Mouse (Mus musculus) urinary bladder, postnatal 14 days (tissue): ENCODE results near the gene Fgf8.

Experiments
- DNase-seq: peaks from one replicate; pipeline ENCODE4 v3.0.0; 2021; ENCODE audit warnings: low spot score

Fgf8 gene

DNA sequence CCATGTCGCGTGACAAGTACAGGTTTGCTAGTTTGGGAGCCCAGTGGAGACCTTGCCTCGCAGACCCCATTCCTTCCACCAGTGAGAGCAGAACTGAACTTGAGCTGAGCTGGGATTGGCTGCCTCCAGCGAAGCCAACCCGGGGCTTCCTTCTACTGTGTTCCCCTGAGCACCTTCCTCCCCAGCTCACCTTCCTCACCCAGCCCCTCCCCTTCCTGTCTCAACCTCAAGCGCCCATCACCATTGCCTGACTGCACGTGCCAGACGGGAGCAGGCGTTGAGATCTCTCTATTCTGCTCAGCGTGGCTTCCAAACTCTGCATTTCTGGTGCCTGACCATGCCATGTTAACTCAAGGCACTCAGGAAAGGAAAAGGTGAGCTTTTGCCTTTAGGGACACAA is 15.5 kb downstream of the Fgf8 start:
- DNase-seq: no peak

DNA sequence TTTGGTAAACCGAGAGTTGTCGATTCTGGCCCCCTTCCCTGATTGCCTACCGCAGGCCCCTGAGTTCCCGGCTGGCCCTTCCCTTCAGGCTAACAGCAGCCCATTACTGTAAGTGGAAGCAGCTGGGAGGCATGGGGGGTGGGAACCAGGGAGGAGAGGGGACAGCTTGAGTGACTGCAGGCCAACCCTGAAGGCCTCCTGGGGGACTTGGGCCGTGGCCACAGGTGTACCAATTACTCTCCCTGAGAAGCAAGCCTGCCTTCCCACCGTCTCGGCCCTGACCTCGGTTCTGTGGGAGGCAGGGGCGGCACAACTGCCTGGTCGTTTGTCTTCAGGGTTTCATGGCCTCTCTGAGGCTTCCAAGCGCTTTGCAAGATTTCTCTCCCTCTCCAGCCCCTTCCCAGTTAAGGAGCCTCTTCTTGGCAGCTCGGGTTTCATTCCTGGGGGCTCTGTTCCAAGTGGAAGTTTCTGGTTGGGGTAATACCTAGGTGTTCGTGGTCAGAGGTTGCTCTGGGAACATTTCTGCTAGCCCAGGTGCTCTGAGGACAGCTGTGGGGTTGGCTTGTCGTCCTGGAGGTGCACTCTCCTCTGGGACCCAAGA is 16.9 kb downstream of the Fgf8 start:
- no peak for DNase-seq

DNA sequence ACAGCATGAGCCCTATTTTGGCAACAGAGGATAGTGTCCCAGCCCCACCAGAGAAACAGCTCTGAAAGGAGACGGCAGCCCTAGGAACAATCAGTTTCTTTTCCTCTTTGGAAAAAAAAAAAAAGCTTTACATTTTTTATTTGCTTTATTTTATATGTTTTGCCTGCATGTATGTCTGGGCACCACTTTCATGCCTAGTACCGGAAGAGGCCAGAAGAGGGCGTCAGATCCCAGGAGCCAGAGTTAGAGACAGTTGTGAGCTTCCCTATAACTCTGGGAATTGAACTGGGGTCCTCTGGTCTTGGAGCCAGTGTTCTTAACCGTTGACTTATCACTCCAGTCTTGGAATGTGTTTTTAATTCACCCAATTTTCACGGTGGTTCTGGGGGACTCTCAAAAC is 20.5 kb downstream of the Fgf8 start:
- DNase-seq: no peak

DNA sequence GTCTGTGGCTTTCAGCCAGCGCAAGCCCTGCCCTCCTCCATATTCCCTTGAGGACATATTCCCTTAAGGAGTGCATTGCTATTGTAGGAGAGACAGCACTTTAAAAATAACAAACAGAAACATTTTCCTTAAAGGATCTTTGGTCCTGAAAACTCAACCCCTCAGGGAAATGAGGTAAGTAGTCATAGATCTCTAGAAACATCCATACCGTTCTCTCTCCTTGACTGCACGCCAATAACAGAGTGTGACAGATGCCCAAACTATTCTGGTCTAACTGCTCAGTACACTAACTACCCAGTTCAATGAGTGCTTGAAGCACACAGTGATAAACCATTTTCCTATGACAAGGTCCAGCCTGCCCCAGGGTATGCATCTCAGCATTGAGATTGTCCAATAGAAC is 24.4 kb downstream of the Fgf8 start:
- no peak for DNase-seq

DNA sequence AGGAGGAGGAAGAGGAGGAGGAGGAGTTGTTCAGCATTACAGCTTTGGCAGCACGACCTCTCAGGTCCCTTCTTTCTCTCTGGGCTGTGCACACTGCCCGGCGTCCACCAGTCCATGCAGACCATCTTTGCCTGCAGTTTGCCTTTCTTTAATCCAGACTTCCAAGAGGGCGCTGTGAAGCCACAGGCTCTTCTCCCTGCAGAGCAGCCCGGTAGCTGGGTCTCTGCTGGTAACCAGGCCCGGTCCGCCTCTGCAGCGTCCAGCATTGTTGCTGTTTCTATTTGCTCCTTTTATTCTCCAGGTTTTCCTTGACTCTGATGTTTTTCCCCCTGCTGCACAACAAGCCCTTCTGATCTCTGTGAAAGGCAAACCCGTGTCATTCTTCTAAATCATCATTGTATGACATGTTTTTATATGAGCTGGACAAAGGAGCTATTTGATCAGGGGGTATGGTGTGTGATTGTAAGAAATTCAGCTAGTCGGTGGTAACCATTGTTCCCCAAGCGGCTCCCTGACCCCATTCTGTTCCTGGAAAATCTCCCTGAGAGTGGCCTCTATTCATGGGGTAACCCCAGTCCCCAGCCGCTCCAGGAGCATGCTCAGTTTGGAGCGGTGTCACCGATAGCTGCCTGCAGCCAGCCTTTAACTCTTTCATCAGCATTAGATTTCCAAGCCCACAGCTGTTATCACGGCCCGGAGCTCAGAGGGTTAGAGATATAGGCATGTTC is 25.1 kb downstream of the Fgf8 start:
- no peak for DNase-seq

DNA sequence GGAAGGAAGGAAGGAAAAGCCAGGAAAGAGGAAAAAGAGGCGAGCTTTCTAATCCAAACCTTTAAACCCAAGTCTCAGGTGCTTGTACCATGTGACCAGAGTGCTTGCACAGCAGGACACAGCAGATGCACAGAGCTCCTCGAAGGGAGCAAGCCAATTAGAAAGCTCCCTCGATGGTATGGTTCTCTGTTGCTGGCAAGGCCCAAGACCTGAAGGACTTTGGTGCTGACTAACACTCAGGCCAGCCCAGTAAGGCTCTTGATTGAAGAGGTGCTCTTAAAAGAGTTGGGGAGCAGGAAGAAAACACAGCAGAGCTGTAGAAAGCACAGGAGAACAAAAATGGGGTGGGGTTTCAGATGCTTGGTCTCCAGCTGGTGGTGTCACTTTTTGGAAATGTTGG is 34.0 kb downstream of the Fgf8 start:
- no peak for DNase-seq

DNA sequence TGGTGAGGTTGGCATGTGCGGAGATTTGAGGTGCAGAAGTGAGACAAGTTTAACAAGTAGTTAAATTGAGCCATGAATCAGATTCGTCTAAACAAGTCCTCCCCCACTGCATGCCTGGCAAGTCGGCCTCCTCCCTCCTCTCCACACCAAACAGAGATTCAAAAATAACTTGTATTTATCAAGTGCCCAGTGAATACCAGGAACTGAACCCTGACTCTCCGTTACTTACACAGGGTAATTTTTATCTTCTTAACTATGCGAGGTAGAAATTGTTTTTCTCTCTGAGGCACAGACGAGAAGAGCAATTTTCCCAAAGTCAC is 46.5 kb downstream of the Fgf8 start:
- DNase-seq: peak; percentile 38

DNA sequence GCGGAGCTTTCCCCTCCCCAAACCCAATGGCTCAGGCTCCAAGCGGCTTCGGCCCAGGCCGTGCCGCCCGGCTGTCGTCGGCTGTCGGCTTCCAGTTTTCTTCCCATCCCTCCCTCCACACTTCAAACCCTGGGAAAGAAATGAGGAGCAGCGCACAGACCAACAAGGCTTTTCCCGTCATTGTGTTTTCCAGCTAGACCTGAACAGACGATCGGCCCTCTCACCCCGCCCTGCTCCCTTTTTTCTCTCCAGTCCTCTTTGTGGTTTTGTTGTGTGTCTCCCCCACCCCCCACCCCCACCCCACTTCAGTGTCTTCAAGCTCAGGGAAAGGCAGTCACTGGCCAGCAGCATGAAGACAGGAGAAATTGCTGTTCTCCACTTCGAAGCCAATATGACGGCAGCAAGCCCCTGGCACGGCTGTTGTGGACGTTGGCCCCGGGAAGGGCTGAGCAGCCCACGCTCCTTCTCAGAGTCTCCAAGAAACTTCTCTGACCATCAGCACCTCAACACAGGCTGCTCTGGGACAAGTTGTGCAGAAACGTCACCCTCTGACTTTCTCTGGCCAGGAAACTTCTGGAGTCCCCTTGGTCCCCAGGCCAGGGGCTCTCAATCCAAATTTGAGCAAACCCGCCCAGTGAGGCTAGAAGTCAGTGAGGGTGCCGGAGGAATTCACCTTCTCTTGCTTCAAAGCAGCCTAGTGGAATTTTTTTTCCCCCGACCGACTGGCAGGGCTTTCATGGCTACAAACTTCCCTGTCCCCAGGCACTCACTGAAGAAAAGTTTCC is 47.0 kb downstream of the Fgf8 start:
- DNase-seq: no peak

DNA sequence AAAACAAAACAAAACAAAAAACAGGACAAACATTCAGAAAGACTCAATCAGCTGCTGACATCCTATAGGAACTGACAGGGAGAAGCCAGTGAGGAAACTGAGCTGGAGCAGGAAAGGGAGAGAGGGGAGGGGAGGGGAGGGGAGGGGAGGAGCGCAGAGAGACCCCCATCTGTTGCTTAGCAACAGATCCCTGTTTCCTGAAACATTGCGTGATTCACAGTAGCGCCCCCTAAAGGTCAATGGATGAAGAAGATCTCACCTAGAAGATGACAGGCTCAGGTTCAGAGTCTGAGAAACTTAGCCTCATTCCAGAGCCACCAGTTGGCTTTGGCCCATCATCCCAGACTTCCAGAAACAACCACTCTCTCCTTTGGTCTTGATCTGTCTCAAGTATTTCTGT is 48.7 kb downstream of the Fgf8 start:
- DNase-seq: no peak

DNA sequence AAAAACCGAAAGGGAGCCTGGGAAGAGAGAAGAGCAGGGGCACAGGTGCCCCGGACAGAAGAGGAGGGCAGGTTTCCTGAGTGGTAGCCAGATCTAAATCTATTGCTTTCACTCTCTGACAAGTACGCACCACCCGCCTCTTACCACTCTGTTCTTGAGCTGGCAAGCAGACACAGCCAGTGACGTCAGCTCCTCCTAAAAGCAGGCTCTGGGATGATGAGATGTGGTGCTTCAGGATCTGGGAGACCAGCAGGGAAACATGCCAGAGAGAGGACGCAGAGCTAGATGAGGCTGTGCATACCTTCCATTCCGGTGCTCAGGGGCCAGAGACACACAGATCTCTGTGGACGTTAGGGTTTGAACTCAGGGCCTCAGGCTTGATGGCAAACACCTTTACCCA is 50.5 kb downstream of the Fgf8 start:
- DNase-seq: no peak

DNA sequence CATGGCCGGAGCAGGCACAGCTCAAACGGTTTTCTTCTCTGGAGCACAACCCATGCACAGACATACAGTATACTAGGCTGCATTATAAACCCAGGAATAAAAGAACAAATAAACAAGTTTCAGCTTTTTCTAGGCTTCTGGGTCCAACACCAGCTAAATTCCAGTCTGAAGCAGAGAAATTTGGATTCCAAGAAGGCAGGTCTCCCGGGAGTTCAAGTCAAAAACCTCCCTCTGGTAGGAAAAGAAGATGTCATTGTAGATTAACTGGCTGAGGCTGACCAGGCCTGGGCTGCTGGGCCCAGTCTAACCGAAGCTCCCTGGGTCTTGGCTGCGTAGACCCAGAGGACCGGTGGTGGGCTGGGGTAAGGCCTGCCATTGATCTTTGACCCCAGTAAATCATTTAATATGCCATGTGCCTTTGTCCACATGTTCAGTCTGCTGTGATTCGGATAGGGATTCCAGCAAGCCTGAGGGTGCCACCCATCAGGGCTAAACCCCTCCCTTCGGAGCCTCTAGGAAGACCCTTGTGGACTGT is 51.6 kb downstream of the Fgf8 start:
- no peak for DNase-seq

DNA sequence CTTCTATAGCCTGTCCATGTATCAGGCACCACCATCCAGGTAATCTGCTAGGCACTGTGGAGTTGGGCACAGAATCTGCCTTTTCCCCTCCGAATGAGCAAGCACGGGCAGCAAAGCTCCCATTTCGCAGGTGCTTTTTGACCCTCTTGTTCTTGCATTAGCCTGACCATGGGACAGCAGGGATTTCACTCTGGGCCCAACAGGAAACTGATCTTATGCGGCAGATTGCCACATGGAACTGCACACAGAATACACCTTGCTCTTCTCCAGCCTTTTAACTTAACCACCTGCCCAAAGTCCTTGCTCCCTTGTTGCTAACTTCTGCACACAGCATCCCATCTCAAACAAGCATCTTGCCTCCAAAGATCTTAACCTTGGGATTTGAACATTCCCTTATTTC is 55.7 kb downstream of the Fgf8 start:
- DNase-seq: no peak
